Mouse (Mus musculus) heart, postnatal 10 days (tissue): ENCODE results near the gene Lipa. TPM values are rescaled to one million over a fixed set of nuclear protein-coding genes. Genes with fewer than 3 reads are reported as not detected.
A peak's percentile ranks its signal among the peaks of the same experiment; 100 is the strongest.

Experiments used
- DNase-seq, 2 experiments: peaks; one replicate each; pipeline ENCODE4 v3.0.0; 2021
- intact Hi-C: fragments of 180-260 bp; cut with DNase I; formaldehyde crosslinking; loops from one replicate; pipeline ENCODE4 v1.15.1; 2025
- total RNA-seq, 2 experiments: library from RNA; stranded (reverse); gene quantifications; 2 replicates each; pipeline ENCODE4 v1.2.3; 2021

Lipa gene
- total RNA-seq, 2 experiments from 2014 or later, result 28.6 to 29.1 TPM

GRCm38 (mm10) chr19:34471703-34472102 lies 55.6 kb downstream of the Lipa start:
- intact Hi-C loops, result loop anchor here (5.0 kb wide), 1 partner anchor 79 kb away; no protein-coding TSS in a partner anchor
- DNase-seq, result no peak

GRCm38 (mm10) chr19:34468794-34469193 lies 58.5 kb downstream of the Lipa start:
- intact Hi-C loops, result no loop called here

GRCm38 (mm10) chr19:34468216-34468615 lies 59.1 kb downstream of the Lipa start:
- intact Hi-C loops, result no loop called here
- DNase-seq, result no peak

More at GRCm38 (mm10) chr19:34468794-34469193, 58.5 kb downstream of the Lipa start:
- no peak for DNase-seq

- DNase-seq, result no peak
- intact Hi-C loops, result no loop called here
Observed at GRCm38 (mm10) chr19:34464453-34464852, 62.8 kb downstream of the Lipa start.

GRCm38 (mm10) chr19:34461451-34462019 lies 65.7 kb downstream of the Lipa start:
- intact Hi-C loops, result no loop called here
- DNase-seq, result no peak

- intact Hi-C loops, result no loop called here
- no peak for DNase-seq
Observed at GRCm38 (mm10) chr19:34450784-34451370, 76.4 kb downstream of the Lipa start.

GRCm38 (mm10) chr19:34448851-34449250 lies 78.4 kb downstream of the Lipa start:
- intact Hi-C loops, result no loop called here
- DNase-seq, result no peak

- DNase-seq, result peak; percentile 52 to 63
- intact Hi-C loops, result no loop called here
Observed at GRCm38 (mm10) chr19:34445410-34446012, 81.8 kb downstream of the Lipa start.

- intact Hi-C loops, result no loop called here
- no peak for DNase-seq
Observed at GRCm38 (mm10) chr19:34444785-34445184, 82.5 kb downstream of the Lipa start.

Other genes starting within 250 kb of the Lipa start
- gene Fas, start 236.8 kb downstream of the Lipa start, total RNA-seq, result 10 to 100 TPM in 1 of 2 experiments, 1 to 10 TPM in 1; 5.4 to 10.6 TPM
- gene Ch25h, start 52.3 kb downstream of the Lipa start, total RNA-seq, result under 1 TPM in 1 of 2 experiments, not detected in 1; 0.42 TPM
- 1 to 10 TPM; 4.9 to 7.3 TPM for gene Ifit2, start 23.2 kb upstream of the Lipa start, total RNA-seq
- 1 to 10 TPM in 1 of 2 experiments, under 1 TPM in 1; 0.89 to 1.4 TPM for gene Ifit3, start 56.1 kb upstream of the Lipa start, total RNA-seq
- 1 to 10 TPM; 1.1 to 1.3 TPM for gene Ifit1bl1, start 74.5 kb upstream of the Lipa start, total RNA-seq
- gene Ifit3b, start 80.5 kb upstream of the Lipa start, total RNA-seq, result under 1 TPM; 0.15 to 0.36 TPM
- gene Ifit1bl2, start 113.3 kb upstream of the Lipa start, total RNA-seq, result under 1 TPM; 0.53 to 0.77 TPM
- gene Ifit1, start 113.4 kb upstream of the Lipa start, total RNA-seq, result under 1 TPM; 0.12 to 0.62 TPM
- gene Slc16a12, start 219.8 kb upstream of the Lipa start, total RNA-seq, result 1 to 10 TPM; 4.7 to 5.8 TPM